Mouse (Mus musculus): ENCODE data around the gene Pam. TPM values are rescaled to one million over a fixed set of nuclear protein-coding genes. Genes with fewer than 3 reads are reported as not detected.

The Pam gene
- polyA plus RNA-seq, 1 experiment from 2014 or later, result 27.2 TPM

GRCm38 (mm10) chr1:98073826-98074225 is 21.6 kb downstream of the Pam start:
- Histone ChIP-seq H3K9me3 (no peaks in the 10 kb centered on the region), H3K9ac (replicated peaks) (no peak overlapping the region), H3K27ac (replicated peaks) (no peak overlapping the region), H3K4me1 (peaks cover 15% of the 10 kb centered on the region), H3K36me3 (no peaks in the 10 kb centered on the region), H3K27me3 (no peaks in the 10 kb centered on the region), H3K4me3 (no peak overlapping the region), H3K4me2 (replicated peaks) (no peak overlapping the region)
- WGBS, result 64% methylated on average over 4 of the region's 4 CpGs
- no peak for ATAC-seq (ENCODE audit: low FRiP score, low read depth)

DNA sequence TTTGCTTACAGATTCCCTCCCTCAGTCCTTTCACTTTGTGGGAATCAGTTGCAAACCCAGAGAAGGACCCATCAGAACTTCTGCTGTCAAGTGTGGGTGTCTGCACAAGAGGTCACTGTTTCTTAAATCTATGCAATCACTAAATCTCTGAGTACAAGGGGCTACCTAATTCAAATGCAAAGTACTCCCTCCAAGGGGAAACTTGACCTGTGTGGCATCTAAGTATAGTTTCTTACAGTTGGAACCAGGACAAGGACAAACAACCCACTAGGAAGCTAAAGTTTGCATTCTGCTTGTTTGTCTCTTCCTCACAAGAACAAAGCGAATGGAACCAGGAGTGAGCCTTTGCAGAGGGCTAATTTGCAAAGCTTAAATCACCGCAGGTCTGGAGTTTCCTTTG is 22.3 kb downstream of the Pam start:
- Histone ChIP-seq H3K4me3 (no peak overlapping the region), H3K4me1 (peaks cover 12% of the 10 kb centered on the region), H3K4me2 (replicated peaks) (no peak overlapping the region), H3K27me3 (no peaks in the 10 kb centered on the region), H3K27ac (replicated peaks) (no peak overlapping the region), H3K36me3 (no peaks in the 10 kb centered on the region), H3K9me3 (no peaks in the 10 kb centered on the region), H3K9ac (replicated peaks) (no peak overlapping the region)
- no peak for ATAC-seq (ENCODE audit: low FRiP score, low read depth)
- 18% methylated on average over 2 of the region's 2 CpGs for WGBS

DNA sequence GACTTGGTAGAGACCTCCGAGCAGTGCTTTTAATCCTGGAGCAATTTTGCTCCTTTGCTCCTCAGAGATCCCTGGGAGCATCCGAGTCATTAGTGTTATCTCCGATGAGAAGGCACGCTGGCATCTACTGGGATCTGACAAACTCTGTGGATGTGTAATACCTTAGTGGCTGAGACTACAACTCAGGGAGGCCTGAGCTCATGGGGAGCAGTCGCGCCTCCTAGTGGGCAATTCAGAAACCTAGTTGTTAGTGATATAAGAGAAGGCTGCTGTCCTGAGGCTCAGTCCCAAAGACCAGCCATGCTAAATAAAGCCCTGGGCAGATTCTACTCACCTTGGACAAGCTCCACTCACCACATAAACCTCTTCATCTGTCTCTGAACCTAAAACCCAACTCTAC is 23.4 kb downstream of the Pam start:
- H3K36me3 ChIP-seq, result no peaks in the 10 kb centered on the region
- no peak overlapping the region for H3K27ac ChIP-seq (replicated peaks)
- no peak overlapping the region for H3K4me2 ChIP-seq (replicated peaks)
- ATAC-seq (ENCODE audit: low FRiP score, low read depth), result no peak
- peaks cover 12% of the 10 kb centered on the region for H3K4me1 ChIP-seq
- H3K27me3 ChIP-seq, result no peaks in the 10 kb centered on the region
- no peaks in the 10 kb centered on the region for H3K9me3 ChIP-seq
- H3K9ac ChIP-seq (replicated peaks), result no peak overlapping the region
- 56% methylated on average over 6 of the region's 6 CpGs for WGBS
- H3K4me3 ChIP-seq, result no peak overlapping the region

DNA sequence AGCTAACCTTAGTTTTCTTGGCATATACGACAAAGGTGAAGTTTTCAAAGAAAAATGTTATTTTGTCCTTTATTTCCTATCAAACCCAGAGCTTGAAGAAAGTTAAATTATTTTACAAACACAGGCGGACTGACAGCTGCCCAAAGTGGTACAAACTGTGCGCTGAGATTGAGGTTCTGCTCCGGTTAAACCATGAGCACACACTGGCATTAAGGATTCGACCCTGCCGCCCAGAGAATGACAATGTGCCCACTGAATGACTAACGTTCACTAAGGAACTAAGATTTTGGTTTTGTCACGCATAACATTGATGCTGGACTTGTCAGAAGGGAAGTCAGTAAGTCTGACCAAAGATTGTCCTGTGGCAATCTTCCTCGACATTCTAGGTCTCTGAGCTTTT is 24.0 kb downstream of the Pam start:
- no peaks in the 10 kb centered on the region for H3K36me3 ChIP-seq
- no peak overlapping the region for H3K4me2 ChIP-seq (replicated peaks)
- no peaks in the 10 kb centered on the region for H3K27me3 ChIP-seq
- H3K27ac ChIP-seq (replicated peaks), result no peak overlapping the region
- no peaks in the 10 kb centered on the region for H3K9me3 ChIP-seq
- H3K4me1 ChIP-seq, result peaks cover 12% of the 10 kb centered on the region
- H3K4me3 ChIP-seq, result no peak overlapping the region
- H3K9ac ChIP-seq (replicated peaks), result no peak overlapping the region
- 87% methylated on average over 9 of the region's 9 CpGs for WGBS
- no peak for ATAC-seq (ENCODE audit: low FRiP score, low read depth)

GRCm38 (mm10) chr1:98070743-98071325 is 24.6 kb downstream of the Pam start:
- H3K4me3 ChIP-seq, result no peak overlapping the region
- H3K4me2 ChIP-seq (replicated peaks), result no peak overlapping the region
- H3K27me3 ChIP-seq, result no peaks in the 10 kb centered on the region
- H3K4me1 ChIP-seq, result peaks cover 12% of the 10 kb centered on the region
- H3K36me3 ChIP-seq, result no peaks in the 10 kb centered on the region
- no peak overlapping the region for H3K27ac ChIP-seq (replicated peaks)
- H3K9me3 ChIP-seq, result no peaks in the 10 kb centered on the region
- WGBS, result 77% methylated on average over 5 of the region's 5 CpGs
- H3K9ac ChIP-seq (replicated peaks), result no peak overlapping the region
- no peak for ATAC-seq (ENCODE audit: low FRiP score, low read depth)

- no peak for ATAC-seq (ENCODE audit: low FRiP score, low read depth)
- H3K9me3 ChIP-seq, result no peaks in the 10 kb centered on the region
- H3K27ac ChIP-seq (replicated peaks), result no peak overlapping the region
- WGBS, result 93% methylated on average over 4 of the region's 4 CpGs
- H3K9ac ChIP-seq (replicated peaks), result no peak overlapping the region
- H3K4me3 ChIP-seq, result no peak overlapping the region
- no peaks in the 10 kb centered on the region for H3K27me3 ChIP-seq
- peaks cover 4% of the 10 kb centered on the region for H3K4me1 ChIP-seq
- no peaks in the 10 kb centered on the region for H3K36me3 ChIP-seq
- H3K4me2 ChIP-seq (replicated peaks), result no peak overlapping the region
Observed at GRCm38 (mm10) chr1:98068177-98068576, 27.3 kb downstream of the Pam start.

DNA sequence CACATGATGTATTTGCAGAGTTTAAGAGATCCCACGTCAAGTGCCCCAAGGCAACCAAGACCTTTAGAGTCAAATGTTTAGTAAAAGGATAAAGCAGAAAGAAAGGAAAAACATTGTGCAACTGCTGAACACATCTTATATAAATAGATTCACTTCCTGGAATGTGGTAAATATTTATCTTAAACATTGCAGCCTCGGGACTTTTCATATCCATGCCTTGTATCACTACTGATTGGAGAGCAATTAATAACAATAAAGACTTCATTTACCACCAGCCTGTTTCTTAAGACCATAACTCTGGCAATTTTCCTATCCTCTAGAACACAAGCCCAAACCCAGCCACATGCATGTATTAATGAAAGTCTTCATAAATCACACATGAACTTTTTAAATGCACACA is 33.4 kb downstream of the Pam start:
- WGBS, result 57% methylated on average over 2 of the region's 2 CpGs
- Histone ChIP-seq H3K9me3 (no peaks in the 10 kb centered on the region), H3K4me2 (replicated peaks) (no peak overlapping the region), H3K9ac (replicated peaks) (no peak overlapping the region), H3K4me3 (no peak overlapping the region), H3K27ac (replicated peaks) (no peak overlapping the region), H3K4me1 (0 out of 2 replicates have a peak, but pooled peaks cover 6% of the 10 kb centered on the region), H3K27me3 (no peaks in the 10 kb centered on the region), H3K36me3 (no peaks in the 10 kb centered on the region)
- ATAC-seq (ENCODE audit: low FRiP score, low read depth), result no peak

GRCm38 (mm10) chr1:98059401-98059800 is 36.0 kb downstream of the Pam start:
- ATAC-seq (ENCODE audit: low FRiP score, low read depth), result no peak
- Histone ChIP-seq H3K4me1 (peaks cover 11% of the 10 kb centered on the region), H3K9ac (replicated peaks) (no peak overlapping the region), H3K9me3 (no peaks in the 10 kb centered on the region), H3K4me3 (no peak overlapping the region), H3K36me3 (no peaks in the 10 kb centered on the region), H3K27me3 (no peaks in the 10 kb centered on the region), H3K27ac (replicated peaks) (no peak overlapping the region), H3K4me2 (replicated peaks) (no peak overlapping the region)
- 74% methylated on average over 1 of the region's 1 CpGs for WGBS

GRCm38 (mm10) chr1:98056996-98057945 is 38.2 kb downstream of the Pam start:
- ATAC-seq (ENCODE audit: low FRiP score, low read depth), result no peak; the same call in 1 of the 2 replicates
- Histone ChIP-seq H3K36me3 (no peaks in the 10 kb centered on the region), H3K27me3 (no peaks in the 10 kb centered on the region), H3K27ac (replicated peaks) (no peak overlapping the region), H3K4me2 (replicated peaks) (no peak overlapping the region), H3K9me3 (no peaks in the 10 kb centered on the region), H3K4me1 (peaks cover 17% of the 10 kb centered on the region), H3K9ac (replicated peaks) (no peak overlapping the region), H3K4me3 (no peak overlapping the region)
- WGBS, result 52% methylated on average over 11 of the region's 11 CpGs

- WGBS, result 74% methylated on average over 6 of the region's 6 CpGs
- peaks cover 17% of the 10 kb centered on the region for H3K4me1 ChIP-seq
- no peak overlapping the region for H3K9ac ChIP-seq (replicated peaks)
- H3K4me2 ChIP-seq (replicated peaks), result no peak overlapping the region
- no peak overlapping the region for H3K27ac ChIP-seq (replicated peaks)
- ATAC-seq (ENCODE audit: low FRiP score, low read depth), result no peak
- H3K9me3 ChIP-seq, result no peaks in the 10 kb centered on the region
- no peak overlapping the region for H3K4me3 ChIP-seq
- H3K36me3 ChIP-seq, result no peaks in the 10 kb centered on the region
- H3K27me3 ChIP-seq, result no peaks in the 10 kb centered on the region
Observed at GRCm38 (mm10) chr1:98056277-98056676, 39.2 kb downstream of the Pam start.

DNA sequence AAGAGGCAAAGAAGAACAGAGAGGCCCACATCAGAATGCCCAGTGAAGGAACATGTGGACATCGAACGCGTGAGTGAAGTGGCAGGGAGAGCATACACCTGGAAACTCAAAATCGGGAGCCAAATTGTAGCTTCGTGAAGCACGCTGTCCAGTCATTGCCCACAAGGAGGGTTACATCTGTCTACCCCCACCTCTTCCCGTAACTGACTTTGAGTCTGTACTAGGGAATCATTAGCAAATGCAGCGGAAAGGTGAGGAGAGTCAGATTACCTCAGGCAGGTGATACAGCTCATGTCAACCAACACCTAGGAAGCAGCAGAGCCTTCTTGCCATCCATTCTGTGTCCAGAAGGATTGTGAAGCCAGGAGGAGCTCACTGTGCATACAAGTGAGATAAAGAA is 39.9 kb downstream of the Pam start:
- no peaks in the 10 kb centered on the region for H3K27me3 ChIP-seq
- ATAC-seq (ENCODE audit: low FRiP score, low read depth), result no peak
- H3K4me2 ChIP-seq (replicated peaks), result no peak overlapping the region
- H3K9me3 ChIP-seq, result no peaks in the 10 kb centered on the region
- H3K4me1 ChIP-seq, result peaks cover 17% of the 10 kb centered on the region
- no peak overlapping the region for H3K27ac ChIP-seq (replicated peaks)
- 94% methylated on average over 8 of the region's 8 CpGs for WGBS
- H3K36me3 ChIP-seq, result no peaks in the 10 kb centered on the region
- no peak overlapping the region for H3K9ac ChIP-seq (replicated peaks)
- H3K4me3 ChIP-seq, result no peak overlapping the region

- 12% methylated on average over 3 of the region's 3 CpGs for WGBS
- peak; percentile 65 for ATAC-seq (ENCODE audit: low FRiP score, low read depth)
- Histone ChIP-seq H3K4me3 (no peak overlapping the region), H3K27ac (replicated peaks) (peak overlapping the region; percentile 35; the same call in 1 of the 2 replicates), H3K9me3 (no peaks in the 10 kb centered on the region), H3K4me1 (peaks cover 21% of the 10 kb centered on the region), H3K27me3 (no peaks in the 10 kb centered on the region), H3K9ac (replicated peaks) (no peak overlapping the region), H3K36me3 (no peaks in the 10 kb centered on the region), H3K4me2 (replicated peaks) (no peak overlapping the region)
Observed at GRCm38 (mm10) chr1:98053994-98054393, 41.5 kb downstream of the Pam start.
